Mouse (Mus musculus) heart, postnatal 25 days (tissue): Measurements from ENCODE around the gene Srrd. TPM values are rescaled to one million over a fixed set of nuclear protein-coding genes. Genes with fewer than 3 reads are reported as not detected.

Experiments
- DNase-seq: peaks from one replicate; pipeline ENCODE4 v3.0.0; 2022; ENCODE audit warnings: low spot score
- intact Hi-C: fragments of 180-260 bp; cut with DNase I; formaldehyde crosslinking; loops from one replicate; pipeline ENCODE4 v1.15.1; 2025
- total RNA-seq, 2 experiments: library from RNA; stranded (reverse); gene quantifications; 2 replicates each; pipeline ENCODE4 v1.2.3; 2021

Srrd gene
- total RNA-seq, 2 experiments from 2014 or later, result 7.5 to 8.1 TPM

GRCm38 (mm10) chr5:112360077-112360476 lies 17.2 kb upstream of the Srrd start:
- intact Hi-C loops, result no loop called here
- DNase-seq, result no peak

- intact Hi-C loops, result no loop called here
- DNase-seq, result no peak
Observed at GRCm38 (mm10) chr5:112359520-112359919, 16.7 kb upstream of the Srrd start.

GRCm38 (mm10) chr5:112356322-112356721 lies 13.5 kb upstream of the Srrd start:
- intact Hi-C loops, result no loop called here
- DNase-seq, result no peak

GRCm38 (mm10) chr5:112355910-112356309 lies 13.1 kb upstream of the Srrd start, which contains the start of gene Gm6583:
TSS of gene Gm6583 (minus strand) at chr5:112356033.
- intact Hi-C loops, result no loop called here

GRCm38 (mm10) chr5:112355493-112355892 lies 12.7 kb upstream of the Srrd start:
- DNase-seq, result no peak
- intact Hi-C loops, result no loop called here

More at GRCm38 (mm10) chr5:112355910-112356309, 13.1 kb upstream of the Srrd start, which contains the start of gene Gm6583:
- DNase-seq, result no peak

GRCm38 (mm10) chr5:112349169-112349568 lies 6.3 kb upstream of the Srrd start:
- intact Hi-C loops, result no loop called here
- no peak for DNase-seq

- intact Hi-C loops, result no loop called here
- no peak for DNase-seq
Observed at GRCm38 (mm10) chr5:112346211-112346965, 3.5 kb upstream of the Srrd start.

- intact Hi-C loops, result loop anchor here (5.0 kb wide), 1 partner anchor 83 kb away; no protein-coding TSS in a partner anchor
- DNase-seq, result no peak
Observed at GRCm38 (mm10) chr5:112344092-112344960, 1.5 kb upstream of the Srrd start.

- intact Hi-C loops, result loop anchor here (5.0 kb wide), 1 partner anchor 84 kb away; no protein-coding TSS in a partner anchor
- no peak for DNase-seq
Observed at GRCm38 (mm10) chr5:112343205-112343595, 360 bp upstream of the Srrd start.

GRCm38 (mm10) chr5:112339215-112339614 lies 3.6 kb downstream of the Srrd start:
- DNase-seq, result no peak
- intact Hi-C loops, result no loop called here

- no peak for DNase-seq
- intact Hi-C loops, result no loop called here
Observed at GRCm38 (mm10) chr5:112337004-112337403, 5.8 kb downstream of the Srrd start.

GRCm38 (mm10) chr5:112335473-112335872 lies 7.4 kb downstream of the Srrd start:
- intact Hi-C loops, result loop anchor here (1.0 kb wide), 1 partner anchor 95 kb away; no protein-coding TSS in a partner anchor
- no peak for DNase-seq

GRCm38 (mm10) chr5:112329805-112330564 lies 12.9 kb downstream of the Srrd start:
- intact Hi-C loops, result no loop called here
- DNase-seq, result no peak

- DNase-seq, result no peak
- intact Hi-C loops, result no loop called here
Observed at GRCm38 (mm10) chr5:112327854-112328253, 15.0 kb downstream of the Srrd start.

GRCm38 (mm10) chr5:112326446-112327009 lies 16.3 kb downstream of the Srrd start:
- no peak for DNase-seq
- intact Hi-C loops, result loop anchor here (1.0 kb wide), 1 partner anchor 16 kb away; no protein-coding TSS in a partner anchor

- DNase-seq, result peak; percentile 91
- intact Hi-C loops, result loop anchor here (1.0 to 2.0 kb wide), 2 partner anchors 17 to 49 kb away; partner anchors contain the start of gene Tpst2
Observed at GRCm38 (mm10) chr5:112325546-112326445, 17.0 kb downstream of the Srrd start, which contains the start of gene Tfip11. TSS of gene Tfip11 (plus strand) at chr5:112326358.

- no peak for DNase-seq
- intact Hi-C loops, result loop anchor here (2.0 kb wide), 1 partner anchor 48 kb away; the partner anchor contains the start of gene Tpst2
Observed at GRCm38 (mm10) chr5:112324637-112325545, 17.9 kb downstream of the Srrd start.
